8 mouse cellular contexts compared by ENCODE assay signal in the genomic region with DNA sequence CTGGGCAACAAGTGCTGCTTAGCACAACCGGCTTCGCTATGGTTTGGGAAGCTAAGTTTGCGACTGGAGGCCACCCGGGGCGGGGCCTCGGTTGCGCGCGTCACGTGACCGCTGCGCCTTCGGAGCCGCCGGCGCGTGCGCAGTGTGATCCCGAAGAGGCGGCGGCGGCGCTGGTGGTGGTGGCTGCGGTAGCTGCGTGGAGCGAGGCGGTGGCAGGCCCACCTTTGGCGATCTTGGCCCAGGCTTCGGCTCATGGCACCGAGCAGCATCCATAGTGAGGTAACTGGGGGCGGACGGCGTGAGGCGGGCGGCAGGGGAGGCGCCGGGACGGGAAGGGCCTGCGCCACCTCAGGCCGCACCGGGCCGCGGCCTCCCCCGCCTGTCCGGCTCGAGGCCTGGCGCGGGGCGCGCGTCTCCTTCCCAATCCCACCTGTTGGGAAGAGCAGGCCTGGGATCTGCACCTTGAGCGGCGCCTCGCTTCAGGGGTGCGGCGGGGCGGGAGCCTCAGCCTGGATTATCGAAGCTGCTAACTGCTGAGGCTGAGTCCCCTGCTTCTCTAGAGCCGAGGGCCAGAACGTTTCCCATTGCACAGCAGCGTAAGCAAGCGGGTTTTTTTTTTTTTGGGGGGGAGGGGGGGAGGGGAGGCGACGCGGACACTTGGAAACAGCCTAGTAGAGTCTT. TPM values are rescaled to one million over a fixed set of nuclear protein-coding genes. Genes with fewer than 3 reads are reported as not detected.
DNase-seq lines count a peak whose midpoint lies in the region; ATAC-seq and TF ChIP-seq lines count a peak whose summit lies in the region.

A gene (plus strand): TSS at position 144 of the 681 bp plus-strand sequence.

- POLR2A ChIA-PET in Patski (lab: Charles Lee), result interaction anchor here (1.4 kb wide), 1 partner anchor 22 kb away, joined by 4 read pairs; no protein-coding TSS in a partner anchor

- no peak for TF ChIP-seq CTCF in Patski (IDR thresholded peaks at IDR 0.05)

- ATAC-seq in Patski, result peak; percentile 90
- ATAC-seq in hindbrain, embryonic 14.5 days (ENCODE audit: low FRiP score), result peak; percentile 96

- H3K36me3 ChIP-seq in hindbrain, embryonic 14.5 days (replicated peaks; ENCODE audit: control insufficient read depth, insufficient read depth), result no peaks in the 10 kb centered on the region

- peaks cover 25% of the 10 kb centered on the region for H3K4me1 ChIP-seq in hindbrain, embryonic 14.5 days (replicated peaks; ENCODE audit: control insufficient read depth, insufficient read depth, low read length)

- no peaks in the 10 kb centered on the region for H3K9me3 ChIP-seq in hindbrain, embryonic 14.5 days (ENCODE audit: control insufficient read depth, low read length)

- peak within 1 kb of the TSS; percentile 98 for H3K4me3 ChIP-seq in hindbrain, embryonic 14.5 days (replicated peaks; ENCODE audit: low read length)

- H3K4me2 ChIP-seq in hindbrain, embryonic 14.5 days (replicated peaks), result peak within 1 kb of the TSS; percentile 66

- DNase-seq in Patski (ENCODE audit: low read depth, low spot score), result peak; percentile 35
- peak; percentile 94 to 96 for DNase-seq in cerebellum, postnatal 14 days
- peak; percentile 74 to 79 for DNase-seq in frontal cortex, postnatal 25 days (ENCODE audit: low spot score in 2 of 2)
- peak; percentile 90 for DNase-seq in hindbrain, embryonic 14.5 days (ENCODE audit: low spot score)
- peak; percentile 89 for DNase-seq in layer of hippocampus, postnatal 36 days
- peak; percentile 94 for DNase-seq in lung, postnatal 36 days
- peak; percentile 92 for DNase-seq in retina, postnatal 1 day
- peak; percentile 85 to 87 for DNase-seq in urinary bladder, adult 18-20 months (ENCODE audit: low spot score in 2 of 2)

- H3K27me3 ChIP-seq in Patski, result no peaks in the 10 kb centered on the region
- no peaks in the 10 kb centered on the region for H3K27me3 ChIP-seq in hindbrain, embryonic 14.5 days (ENCODE audit: control insufficient read depth, insufficient read depth, low read length)

- peak within 1 kb of the TSS; percentile 79 for H3K27ac ChIP-seq in hindbrain, embryonic 14.5 days

- WGBS in hindbrain, embryonic 14.5 days, result under 1% methylated on average over 62 of the region's 65 CpGs

- peak within 1 kb of the TSS; percentile 93 for H3K9ac ChIP-seq in hindbrain, embryonic 14.5 days

- in situ Hi-C loops in Patski (cut with MboI; ENCODE audit: low pct_unique_long_range_greater_than_20kb), result no loop called here

- CTCF ChIA-PET in Patski (lab: Charles Lee), result no interaction called here

RNA-seq across cellular contexts. Expression of the gene that starts here (rescaled TPM):
- polyA plus RNA-seq in Patski (2021), result 34.8 TPM
- 50.3 and 54.3 TPM in 2 replicates for polyA plus RNA-seq in hindbrain, embryonic 14.5 days (2014; fragmentation: Nextera tagmentation; extraction: Ambion mirVana)
- total RNA-seq in layer of hippocampus, postnatal 36 days (2021), result 10 to 100 TPM; 40.9 to 52.1 TPM

Comparison
In these comparisons a context has a peak if more than half of its experiments do, and no peak if none do; other contexts are left out.
1. Peak in every context shown above with its lines: DNase-seq, ATAC-seq, H3K4me3 ChIP-seq and H3K27ac ChIP-seq.
2. DNase-seq: peak in every context shown above with its lines; median percentile 95 in cerebellum, postnatal 14 days; 94 in lung, postnatal 36 days; 92 in retina, postnatal 1 day; 90 in hindbrain, embryonic 14.5 days; 89 in layer of hippocampus, postnatal 36 days; 86 in urinary bladder, adult 18-20 months; 76 in frontal cortex, postnatal 25 days; 35 in Patski.